Mouse (Mus musculus): ENCODE data around the gene Gm2956. TPM values are rescaled to one million over a fixed set of nuclear protein-coding genes. Genes with fewer than 3 reads are reported as not detected.

Gm2956 gene
- not detected for polyA plus RNA-seq (2017; shearing (Covaris generic))

DNA sequence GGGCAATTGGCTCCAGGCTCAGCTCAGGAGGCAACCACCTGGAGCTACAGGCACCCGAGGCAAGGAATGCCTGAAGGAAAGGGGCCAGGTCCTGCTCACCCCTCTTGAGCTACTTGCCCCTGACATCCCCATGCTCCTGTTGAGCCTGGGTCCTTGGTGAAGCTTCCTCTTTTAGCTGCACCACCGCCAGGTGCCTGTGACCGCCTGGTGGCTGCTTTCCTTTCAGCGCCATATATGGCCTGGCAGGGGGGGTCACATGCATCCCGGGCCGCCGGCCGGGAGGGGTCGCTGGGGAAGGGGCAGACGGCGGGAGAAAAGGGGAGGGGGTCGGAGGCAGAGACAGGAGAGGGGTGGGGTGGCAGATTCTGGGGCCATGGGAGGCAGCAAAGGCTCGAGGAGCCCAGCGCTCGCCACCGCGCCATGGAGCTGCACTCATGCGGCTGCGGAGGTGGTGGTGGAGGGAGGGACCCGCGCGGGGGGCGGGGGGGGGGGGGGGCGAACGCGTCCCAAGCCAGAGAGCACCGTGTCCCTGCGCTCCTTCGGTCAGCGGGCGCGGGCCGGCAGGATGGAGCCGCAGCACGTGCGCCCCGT lies at the start of gene Gm2956:
Gene Gm2956 (plus strand): TSS at position 541 of the 591 bp plus-strand sequence.

GRCm38 (mm10) chr14:3394793-3395192 lies 62.4 kb downstream of the Gm2956 start, which contains the start of gene Gm10413:
Gene Gm10413, plus strand, starts transcription at chr14:3395093.

Other genes starting within 250 kb of the Gm2956 start
- not detected for gene Gm10340, start 198.6 kb upstream of the Gm2956 start, polyA plus RNA-seq (2017; shearing (Covaris generic))
- gene Gm5795, start 144.4 kb upstream of the Gm2956 start, polyA plus RNA-seq (2017; shearing (Covaris generic)): not detected
- not detected for gene D830030K20Rik, start 124.1 kb upstream of the Gm2956 start, polyA plus RNA-seq (2017; shearing (Covaris generic))
- gene Gm10413, start 62.5 kb downstream of the Gm2956 start, polyA plus RNA-seq (2017; shearing (Covaris generic)): not detected
- not detected for gene Gm10409, start 80.0 kb downstream of the Gm2956 start, polyA plus RNA-seq (2017; shearing (Covaris generic))
- not detected for gene Gm3005, start 95.5 kb downstream of the Gm2956 start, polyA plus RNA-seq (2017; shearing (Covaris generic))
- gene Gm10408, start 116.8 kb downstream of the Gm2956 start, polyA plus RNA-seq (2017; shearing (Covaris generic)): not detected